Mouse (Mus musculus) erythroid progenitor cell, adult 5-6 weeks (primary cell): ENCODE measurements around the gene Bad. TPM values are rescaled to one million over a fixed set of nuclear protein-coding genes. Genes with fewer than 3 reads are reported as not detected.

Experiments
- ATAC-seq: replicated peaks from 2 replicates; pipeline ENCODE4 v1.8.0; 2016; ENCODE audit warnings: moderate number of reproducible peaks, mild to moderate bottlenecking, moderate TSS enrichment, inconsistent platforms; ENCODE audit not compliant: poor library complexity, low FRiP score, severe bottlenecking
- total RNA-seq, 2 experiments: library from RNA; stranded (forward) in 1 of 2; stranded (reverse) in 1 of 2; fragments of 150-400 nt in 1 of 2; fragments of 186-747, 209-891 nt in 1 of 2; gene quantifications; 2 replicates each; pipeline versions ENCODE4 v1.2.3 to v1.2.4; 2015 to 2017; ENCODE audit warnings: low replicate concordance in 2 of 2

Gene Bad
- total RNA-seq, 2 experiments from 2014 or later, result 2.9 to 10.9 TPM

GRCm38 (mm10) chr19:6997721-6998290 lies 56.1 kb downstream of the Bad start:
- ATAC-seq, result no peak

DNA sequence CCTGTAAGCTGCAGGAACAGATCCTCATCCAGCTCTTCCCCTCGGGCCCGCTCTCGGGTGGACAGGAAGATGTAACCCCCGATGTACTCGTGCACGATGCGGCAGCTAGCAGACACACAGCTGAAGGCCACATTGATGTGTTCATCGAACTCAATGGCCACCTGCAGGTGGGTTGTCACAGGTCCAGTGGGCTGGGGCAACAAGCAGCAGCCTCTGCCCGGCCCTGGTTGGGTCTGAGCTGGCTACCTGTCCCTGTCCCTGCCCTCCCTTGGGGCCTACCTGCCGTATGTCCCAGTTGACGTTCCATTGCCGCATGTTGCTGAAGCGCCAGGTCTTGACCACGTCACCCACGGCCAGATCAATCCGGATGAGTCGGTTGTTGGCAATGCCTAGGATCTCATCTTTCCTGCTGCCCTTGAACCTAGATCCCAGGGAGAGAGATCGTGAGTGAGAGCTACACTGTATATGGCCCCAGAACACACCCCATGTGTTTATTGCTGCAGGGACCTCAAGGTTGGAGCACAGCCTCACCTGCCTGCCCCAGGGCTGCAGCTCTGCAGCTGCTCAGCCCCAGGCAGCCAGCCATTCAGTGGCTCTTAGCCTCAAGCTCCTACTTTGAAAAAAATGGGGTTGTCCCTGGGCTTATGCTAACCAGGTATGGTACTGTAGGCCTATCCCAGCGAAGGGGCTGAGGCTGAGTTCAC lies 57.9 kb downstream of the Bad start:
- ATAC-seq, result no peak

Other genes starting within 250 kb of the Bad start
- gene Rps6ka4, start 101.2 kb upstream of the Bad start, total RNA-seq (2015; ENCODE audit: low replicate concordance), result 0.72 TPM in 1 of 2 replicates, not detected in the other
- 1.2 and 1.5 TPM in 2 replicates for gene Rps6ka4, start 101.2 kb upstream of the Bad start, total RNA-seq (2017; ENCODE audit: low replicate concordance)
- 4.2 and 9.4 TPM in 2 replicates for gene Ccdc88b, start 83.7 kb upstream of the Bad start, total RNA-seq (2015; ENCODE audit: low replicate concordance)
- gene Ccdc88b, start 83.7 kb upstream of the Bad start, total RNA-seq (2017; ENCODE audit: low replicate concordance), result 6.4 and 12.1 TPM in 2 replicates
- 30.6 and 44.0 TPM in 2 replicates for gene Trmt112, start 32.2 kb upstream of the Bad start, total RNA-seq (2015; ENCODE audit: low replicate concordance)
- 20.2 and 33.6 TPM in 2 replicates for gene Trmt112, start 32.2 kb upstream of the Bad start, total RNA-seq (2017; ENCODE audit: low replicate concordance)
- 130 and 145 TPM in 2 replicates for gene Prdx5, start 31.8 kb upstream of the Bad start, total RNA-seq (2015; ENCODE audit: low replicate concordance)
- 101 and 126 TPM in 2 replicates for gene Prdx5, start 31.8 kb upstream of the Bad start, total RNA-seq (2017; ENCODE audit: low replicate concordance)
- 2.9 and 3.4 TPM in 2 replicates for gene Esrra, start 20.0 kb upstream of the Bad start, total RNA-seq (2015; ENCODE audit: low replicate concordance)
- gene Esrra, start 20.0 kb upstream of the Bad start, total RNA-seq (2017; ENCODE audit: low replicate concordance), result 0.61 and 2.7 TPM in 2 replicates
- gene Catsperz, start 16.5 kb upstream of the Bad start, total RNA-seq (2015; ENCODE audit: low replicate concordance), result not detected in 2 replicates
- not detected in 2 replicates for gene Catsperz, start 16.5 kb upstream of the Bad start, total RNA-seq (2017; ENCODE audit: low replicate concordance)
- not detected in 2 replicates for gene Kcnk4, start 7.3 kb upstream of the Bad start, total RNA-seq (2015; ENCODE audit: low replicate concordance)
- gene Kcnk4, start 7.3 kb upstream of the Bad start, total RNA-seq (2017; ENCODE audit: low replicate concordance), result not detected in 2 replicates
- gene Gpr137, start 619 bp downstream of the Bad start, total RNA-seq (2015; ENCODE audit: low replicate concordance), result 2.9 TPM in 2 replicates
- gene Gpr137, start 619 bp downstream of the Bad start, total RNA-seq (2017; ENCODE audit: low replicate concordance), result 2.8 TPM in 1 of 2 replicates, not detected in the other
- gene Ppp1r14b, start 33.1 kb downstream of the Bad start, total RNA-seq (2015; ENCODE audit: low replicate concordance), result 31.0 and 59.1 TPM in 2 replicates
- 0.91 and 10.4 TPM in 2 replicates for gene Ppp1r14b, start 33.1 kb downstream of the Bad start, total RNA-seq (2017; ENCODE audit: low replicate concordance)
- 1.4 and 1.7 TPM in 2 replicates for gene Plcb3, start 34.6 kb downstream of the Bad start, total RNA-seq (2015; ENCODE audit: low replicate concordance)
- gene Plcb3, start 34.6 kb downstream of the Bad start, total RNA-seq (2017; ENCODE audit: low replicate concordance), result 0.68 and 1.8 TPM in 2 replicates
- gene Fkbp2, start 38.6 kb downstream of the Bad start, total RNA-seq (2015; ENCODE audit: low replicate concordance), result 38.1 and 93.3 TPM in 2 replicates
- gene Fkbp2, start 38.6 kb downstream of the Bad start, total RNA-seq (2017; ENCODE audit: low replicate concordance), result 31.0 and 34.9 TPM in 2 replicates
- 13.7 and 22.2 TPM in 2 replicates for gene Vegfb, start 45.8 kb downstream of the Bad start, total RNA-seq (2015; ENCODE audit: low replicate concordance)
- 0.98 and 4.1 TPM in 2 replicates for gene Vegfb, start 45.8 kb downstream of the Bad start, total RNA-seq (2017; ENCODE audit: low replicate concordance)
- gene Dnajc4, start 50.7 kb downstream of the Bad start, total RNA-seq (2015; ENCODE audit: low replicate concordance), result 11.5 TPM in 1 of 2 replicates, not detected in the other
- 2.2 and 2.6 TPM in 2 replicates for gene Dnajc4, start 50.7 kb downstream of the Bad start, total RNA-seq (2017; ENCODE audit: low replicate concordance)
- 4.2 and 10.1 TPM in 2 replicates for gene Nudt22, start 54.3 kb downstream of the Bad start, total RNA-seq (2015; ENCODE audit: low replicate concordance)
- gene Nudt22, start 54.3 kb downstream of the Bad start, total RNA-seq (2017; ENCODE audit: low replicate concordance), result 0.26 and 3.9 TPM in 2 replicates
- not detected in 2 replicates for gene Trpt1, start 54.3 kb downstream of the Bad start, total RNA-seq (2015; ENCODE audit: low replicate concordance)
- not detected in 2 replicates for gene Trpt1, start 54.3 kb downstream of the Bad start, total RNA-seq (2017; ENCODE audit: low replicate concordance)
- gene Fermt3, start 77.6 kb downstream of the Bad start, total RNA-seq (2015; ENCODE audit: low replicate concordance), result 30.6 and 38.6 TPM in 2 replicates
- 63.9 and 69.1 TPM in 2 replicates for gene Fermt3, start 77.6 kb downstream of the Bad start, total RNA-seq (2017; ENCODE audit: low replicate concordance)
- 59.5 and 78.6 TPM in 2 replicates for gene Stip1, start 98.1 kb downstream of the Bad start, total RNA-seq (2015; ENCODE audit: low replicate concordance)
- gene Stip1, start 98.1 kb downstream of the Bad start, total RNA-seq (2017; ENCODE audit: low replicate concordance), result 48.1 and 60.8 TPM in 2 replicates
- not detected in 2 replicates for gene Macrod1, start 114.9 kb downstream of the Bad start, total RNA-seq (2015; ENCODE audit: low replicate concordance)
- 0.53 and 1.2 TPM in 2 replicates for gene Macrod1, start 114.9 kb downstream of the Bad start, total RNA-seq (2017; ENCODE audit: low replicate concordance)
- not detected in 2 replicates for gene Flrt1, start 163.9 kb downstream of the Bad start, total RNA-seq (2015; ENCODE audit: low replicate concordance)
- not detected in 2 replicates for gene Flrt1, start 163.9 kb downstream of the Bad start, total RNA-seq (2017; ENCODE audit: low replicate concordance)